Mouse (Mus musculus) cerebellum, adult 2 months (tissue): ENCODE results near the gene Il18bp.

Experiments used
- CTCF ChIP-seq: fragments of 200-500 bp; IDR thresholded peaks from 2 replicates; pipeline ENCODE4 v1.5.1; 2011; ENCODE audit warnings: low read depth, mild to moderate bottlenecking, control low read depth, low read length, moderate library complexity, borderline replicate concordance; ENCODE audit not compliant: insufficient read depth
- POLR2A ChIP-seq: fragments of 200-500 bp; IDR thresholded peaks from 2 replicates; pipeline ENCODE4 v1.6.1; 2011; ENCODE audit warnings: low read length, control low read depth, borderline replicate concordance; ENCODE audit not compliant: insufficient read depth

- TF ChIP-seq CTCF (no peak), POLR2A (no peak)
Measured at GRCm38 (mm10) chr7:102035534-102035933, 17.0 kb upstream of the Il18bp start.
